Mouse (Mus musculus) kidney, adult 2 months (tissue): Measurements from ENCODE around the gene Stra6. TPM values are rescaled to one million over a fixed set of nuclear protein-coding genes. Genes with fewer than 3 reads are reported as not detected.

Source experiments
- DNase-seq: peaks from one replicate; pipeline ENCODE4 v3.0.0; 2021
- H3K27ac ChIP-seq: fragments of 200-500 bp; 2 replicates; pipeline ENCODE4 v1.5.1; 2012; ENCODE audit warnings: low read depth, low read length, control low read depth, inconsistent platforms; ENCODE audit not compliant: insufficient read depth
- H3K27me3 ChIP-seq: fragments of 200-500 bp; replicated peaks from 2 replicates; pipeline ENCODE4 v1.6.1; 2012; ENCODE audit warnings: mild to moderate bottlenecking, moderate library complexity, low read length, inconsistent platforms; ENCODE audit not compliant: control insufficient read depth, insufficient read depth
- H3K36me3 ChIP-seq: fragments of 200-500 bp; 2 replicates; pipeline ENCODE4 v1.6.1; 2012; ENCODE audit warnings: mild to moderate bottlenecking, moderate library complexity, low read length, inconsistent platforms; ENCODE audit not compliant: control insufficient read depth, insufficient read depth
- H3K4me1 ChIP-seq: fragments of 200-500 bp; 2 replicates; pipeline ENCODE4 v1.6.1; 2011; ENCODE audit warnings: low read length; ENCODE audit not compliant: control insufficient read depth, insufficient read depth
- H3K4me3 ChIP-seq: fragments of 200-500 bp; 2 replicates; pipeline ENCODE4 v1.5.1; 2011; ENCODE audit warnings: mild to moderate bottlenecking, low read depth, low read length, control low read depth; ENCODE audit not compliant: insufficient read depth
- CTCF ChIP-seq: fragments of 200-500 bp; conservative IDR thresholded peaks from 2 replicates; pipeline ENCODE4 v1.5.1; 2011; ENCODE audit warnings: low read depth, mild to moderate bottlenecking, control low read depth, low read length, moderate library complexity, mixed read lengths; ENCODE audit not compliant: insufficient read depth, insufficient read length
- POLR2A ChIP-seq: fragments of 200-500 bp; IDR thresholded peaks from one replicate; pipeline ENCODE4 v1.6.1; 2011; ENCODE audit warnings: low read depth, low read length, control low read depth
- WGBS: fragments of 180-500 bp; shearing (Covaris S2); methylation state at CpG from one replicate; pipeline ENCODE4 v1.1.7; 2018; 5-methylcytosine and 5-hydroxymethylcytosine counted together
- polyA plus RNA-seq: library from polyadenylated mRNA; depleted of rRNA; stranded (reverse); fragments of >200 nt; gene quantifications from 2 replicates; pipeline ENCODE4 v1.2.3, GENCODE M21; 2012

Stra6 gene
- polyA plus RNA-seq, 1 experiment, result 15.4 TPM

GRCm38 (mm10) chr9:58040977-58041376 lies 22.6 kb upstream of the Stra6 start:
- Histone ChIP-seq H3K27ac (no peak overlapping the region), H3K4me3 (no peak overlapping the region), H3K27me3 (no peaks in the 10 kb centered on the region), H3K4me1 (no peaks in the 10 kb centered on the region), H3K36me3 (no peaks in the 10 kb centered on the region)
- DNase-seq, result no peak
- TF ChIP-seq CTCF (no peak), POLR2A (no peak)
- WGBS, result 75% methylated on average over 4 of the region's 4 CpGs

GRCm38 (mm10) chr9:58042391-58042790 lies 21.2 kb upstream of the Stra6 start:
- 51% methylated on average over 10 of the region's 10 CpGs for WGBS
- no peaks in the 10 kb centered on the region for H3K27me3 ChIP-seq
- no peak overlapping the region for H3K4me3 ChIP-seq
- DNase-seq, result peak; percentile 36
- H3K36me3 ChIP-seq, result no peaks in the 10 kb centered on the region
- H3K4me1 ChIP-seq, result no peaks in the 10 kb centered on the region
- no peak overlapping the region for H3K27ac ChIP-seq
- TF ChIP-seq POLR2A, result no peak
- no peak for TF ChIP-seq CTCF

- H3K27ac ChIP-seq, result no peak overlapping the region
- H3K4me1 ChIP-seq, result no peaks in the 10 kb centered on the region
- H3K36me3 ChIP-seq, result no peaks in the 10 kb centered on the region
- WGBS, result 87% methylated on average over 10 of the region's 10 CpGs
- TF ChIP-seq CTCF, result no peak
- no peak for TF ChIP-seq POLR2A
- no peak for DNase-seq
- no peaks in the 10 kb centered on the region for H3K27me3 ChIP-seq
- no peak overlapping the region for H3K4me3 ChIP-seq
Observed at GRCm38 (mm10) chr9:58043496-58044017, 20.0 kb upstream of the Stra6 start.

GRCm38 (mm10) chr9:58044828-58045227 lies 18.8 kb upstream of the Stra6 start:
- WGBS, result 64% methylated on average over 10 of the region's 10 CpGs
- no peaks in the 10 kb centered on the region for H3K36me3 ChIP-seq
- no peak for DNase-seq
- H3K4me1 ChIP-seq, result no peaks in the 10 kb centered on the region
- H3K27me3 ChIP-seq, result no peaks in the 10 kb centered on the region
- H3K4me3 ChIP-seq, result no peak overlapping the region
- H3K27ac ChIP-seq, result no peak overlapping the region
- no peak for TF ChIP-seq POLR2A
- no peak for TF ChIP-seq CTCF

- DNase-seq, result no peak
- Histone ChIP-seq H3K4me1 (no peaks in the 10 kb centered on the region), H3K27ac (no peak overlapping the region), H3K4me3 (no peak overlapping the region), H3K27me3 (no peaks in the 10 kb centered on the region), H3K36me3 (no peaks in the 10 kb centered on the region)
- no peak for TF ChIP-seq POLR2A
- 52% methylated on average over 4 of the region's 4 CpGs for WGBS
Observed at GRCm38 (mm10) chr9:58045646-58046045, 17.9 kb upstream of the Stra6 start.

GRCm38 (mm10) chr9:58047061-58047460 lies 16.5 kb upstream of the Stra6 start:
- WGBS, result 77% methylated on average over 10 of the region's 10 CpGs
- TF ChIP-seq CTCF, result no peak
- TF ChIP-seq POLR2A, result no peak
- Histone ChIP-seq H3K4me1 (no peaks in the 10 kb centered on the region), H3K27ac (peak overlapping the region; percentile 21), H3K27me3 (no peaks in the 10 kb centered on the region), H3K4me3 (no peak overlapping the region), H3K36me3 (no peaks in the 10 kb centered on the region)
- DNase-seq, result peak; percentile 68

- no peak for DNase-seq
Observed at GRCm38 (mm10) chr9:58048621-58049020, 15.0 kb upstream of the Stra6 start.

More at GRCm38 (mm10) chr9:58048621-58049020, 15.0 kb upstream of the Stra6 start:
- Histone ChIP-seq H3K4me1 (no peaks in the 10 kb centered on the region), H3K36me3 (no peaks in the 10 kb centered on the region), H3K4me3 (no peak overlapping the region), H3K27me3 (no peaks in the 10 kb centered on the region), H3K27ac (no peak overlapping the region)
- no peak for TF ChIP-seq POLR2A
- TF ChIP-seq CTCF, result no peak
- 34% methylated on average over 6 of the region's 6 CpGs for WGBS
